Mouse (Mus musculus) small intestine, adult 2 months (tissue): ENCODE measurements around the gene Bnip1.

ENCODE experiments used
- CTCF ChIP-seq: fragments of 200-500 bp; IDR thresholded peaks from 2 replicates; pipeline ENCODE4 v1.5.1; 2012; ENCODE audit warnings: low read depth, mild to moderate bottlenecking, control low read depth, inconsistent platforms, low read length, moderate library complexity, mixed read lengths; ENCODE audit not compliant: insufficient replicate concordance, insufficient read length; ENCODE audit errors: extremely low read depth
- POLR2A ChIP-seq: fragments of 200-500 bp; IDR thresholded peaks from 2 replicates; pipeline ENCODE4 v1.6.1; 2012; ENCODE audit warnings: low read depth, mild to moderate bottlenecking, control low read depth, inconsistent platforms, low read length, moderate library complexity

DNA sequence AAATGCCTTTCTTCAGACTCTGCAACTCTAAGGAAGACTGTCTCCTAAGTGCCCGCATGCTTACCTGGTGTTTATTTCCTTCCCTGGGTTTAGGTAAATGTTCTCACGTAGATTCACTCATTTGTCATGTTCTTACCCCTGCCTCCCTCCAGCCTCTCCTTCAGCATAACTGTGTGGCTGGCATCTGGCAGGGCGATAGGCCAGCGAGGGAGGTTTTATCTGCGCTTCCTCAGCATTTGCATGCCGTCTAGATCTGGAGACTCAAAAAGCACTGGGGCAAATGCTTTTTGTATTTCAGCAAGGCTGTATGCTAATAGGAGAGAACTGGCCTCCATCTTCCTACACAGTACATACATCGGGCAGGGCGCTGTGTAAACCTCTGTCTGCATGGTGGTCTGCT is 3.7 kb downstream of the Bnip1 start:
- TF ChIP-seq CTCF (no peak), POLR2A (no peak)
